Mouse (Mus musculus) thymus, adult 2 months (tissue): ENCODE measurements at regions not wholly inside any gene's neighbourhood (a gene's known extent, or its start where the extent isn't known, plus 50 kb on each side); places are given as distances from the start of the nearest gene placed in this dataset.

Experiments
- CTCF ChIP-seq: fragments of 200-500 bp; IDR thresholded peaks from 2 replicates; pipeline ENCODE4 v1.5.1; 2012; ENCODE audit warnings: mild to moderate bottlenecking, control low read depth, low read length, moderate library complexity, borderline replicate concordance; ENCODE audit not compliant: control insufficient read depth, poor library complexity, insufficient read depth; ENCODE audit errors: extremely low read depth
- POLR2A ChIP-seq: fragments of 200-500 bp; IDR thresholded peaks from 2 replicates; pipeline ENCODE4 v1.6.1; 2012; ENCODE audit warnings: mild to moderate bottlenecking, low read length, control low read depth, moderate library complexity; ENCODE audit not compliant: control insufficient read depth, poor library complexity, insufficient read depth; ENCODE audit errors: extremely low read depth

- no peak for TF ChIP-seq CTCF
- no peak for TF ChIP-seq POLR2A
These were observed 395.1 kb upstream of the Klf4 start for GRCm38 (mm10) chr4:55927391-55927790.
